Mouse (Mus musculus): ENCODE measurements around the gene Kcnv2.

Kcnv2 gene

GRCm38 (mm10) chr19:27322281-27322680, at the start of gene Kcnv2:
Gene Kcnv2, plus strand, starts transcription at chr19:27322588.
- no peak for DNase-seq (ENCODE audit: low read depth, low spot score)

GRCm38 (mm10) chr19:27273385-27273784, 49.0 kb upstream of the Kcnv2 start:
- DNase-seq (ENCODE audit: low read depth, low spot score) = no peak

- DNase-seq (ENCODE audit: low read depth, low spot score) = peak; percentile 77
These were observed 48.0 kb upstream of the Kcnv2 start for GRCm38 (mm10) chr19:27274382-27274781.

- DNase-seq (ENCODE audit: low read depth, low spot score) = no peak
These were observed 43.2 kb upstream of the Kcnv2 start for GRCm38 (mm10) chr19:27279174-27279573.

GRCm38 (mm10) chr19:27310039-27310438, 12.3 kb upstream of the Kcnv2 start:
- no peak for DNase-seq (ENCODE audit: low read depth, low spot score)

- no peak for DNase-seq (ENCODE audit: low read depth, low spot score)
These were observed 11.1 kb upstream of the Kcnv2 start for GRCm38 (mm10) chr19:27311311-27311710.

GRCm38 (mm10) chr19:27312266-27313079, 9.9 kb upstream of the Kcnv2 start:
- no peak for DNase-seq (ENCODE audit: low read depth, low spot score)

- no peak for DNase-seq (ENCODE audit: low read depth, low spot score)
These were observed 9.3 kb upstream of the Kcnv2 start for GRCm38 (mm10) chr19:27313080-27313413.

GRCm38 (mm10) chr19:27316313-27317258, 5.8 kb upstream of the Kcnv2 start:
- no peak for DNase-seq (ENCODE audit: low read depth, low spot score)

GRCm38 (mm10) chr19:27317337-27317736, 5.1 kb upstream of the Kcnv2 start:
- no peak for DNase-seq (ENCODE audit: low read depth, low spot score)

GRCm38 (mm10) chr19:27322911-27323627, 681 bp downstream of the Kcnv2 start:
- DNase-seq (ENCODE audit: low read depth, low spot score) = no peak

GRCm38 (mm10) chr19:27325558-27325957, 3.2 kb downstream of the Kcnv2 start:
- no peak for DNase-seq (ENCODE audit: low read depth, low spot score)

- DNase-seq (ENCODE audit: low read depth, low spot score) = no peak
These were observed 5.2 kb downstream of the Kcnv2 start for GRCm38 (mm10) chr19:27327569-27327968.

GRCm38 (mm10) chr19:27328166-27328565, 5.8 kb downstream of the Kcnv2 start:
- DNase-seq (ENCODE audit: low read depth, low spot score) = no peak

- peak; percentile 36 for DNase-seq (ENCODE audit: low read depth, low spot score)
These were observed 6.3 kb downstream of the Kcnv2 start for GRCm38 (mm10) chr19:27328644-27329043.

GRCm38 (mm10) chr19:27332207-27332794, 9.9 kb downstream of the Kcnv2 start:
- DNase-seq (ENCODE audit: low read depth, low spot score) = peak; percentile 30

- peak; percentile 52 for DNase-seq (ENCODE audit: low read depth, low spot score)
These were observed 13.9 kb downstream of the Kcnv2 start for GRCm38 (mm10) chr19:27336126-27336917.

- DNase-seq (ENCODE audit: low read depth, low spot score) = no peak
These were observed 24.1 kb downstream of the Kcnv2 start for GRCm38 (mm10) chr19:27346501-27346900.

GRCm38 (mm10) chr19:27351700-27352099, 29.3 kb downstream of the Kcnv2 start:
- DNase-seq (ENCODE audit: low read depth, low spot score) = peak; percentile 74

GRCm38 (mm10) chr19:27360381-27360780, 38.0 kb downstream of the Kcnv2 start:
- DNase-seq (ENCODE audit: low read depth, low spot score) = no peak

- DNase-seq (ENCODE audit: low read depth, low spot score) = no peak
These were observed 41.5 kb downstream of the Kcnv2 start for GRCm38 (mm10) chr19:27363891-27364290.
